Mouse (Mus musculus): Measurements from ENCODE around the gene Tacc2.

DNA sequence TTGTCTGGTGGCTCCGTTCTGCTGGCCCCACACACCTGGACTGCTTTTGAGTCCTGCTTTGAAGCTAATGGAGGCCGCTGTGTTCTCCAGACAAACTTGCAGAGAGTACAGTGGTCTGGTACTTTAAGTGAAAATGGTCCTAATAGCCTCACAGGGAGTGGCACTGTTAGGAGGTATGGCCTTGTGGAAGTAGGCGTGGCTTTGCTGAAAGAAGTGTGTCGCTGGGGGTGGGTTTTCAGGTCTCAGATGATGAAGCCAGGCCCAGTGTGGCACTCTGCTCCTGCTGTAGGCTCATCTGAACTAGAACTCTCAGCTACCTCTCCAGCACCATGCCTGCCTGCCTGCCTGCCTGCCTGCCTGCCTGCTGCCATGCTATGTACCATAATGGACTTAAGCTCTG lies 190.9 kb downstream of the Tacc2 start:
- no peak for TF ChIP-seq POLR2A (IDR thresholded peaks at IDR 0.05; ENCODE audit: borderline replicate concordance, insufficient read depth, low read length)
- no peak for TF ChIP-seq CTCF (IDR thresholded peaks at IDR 0.05; ENCODE audit: borderline replicate concordance, insufficient read depth, low read depth, low read length)
